Mouse (Mus musculus) spleen, adult 2 months (tissue): ENCODE measurements around the gene Baz1a.

Experiments used
- CTCF ChIP-seq: fragments of 200-500 bp; IDR thresholded peaks from 2 replicates; pipeline ENCODE4 v1.5.1; 2011; ENCODE audit warnings: mild to moderate bottlenecking, inconsistent platforms; ENCODE audit not compliant: insufficient read depth, insufficient read length, insufficient replicate concordance; ENCODE audit errors: extremely low read depth
- POLR2A ChIP-seq: fragments of 200-500 bp; IDR thresholded peaks from 2 replicates; pipeline ENCODE4 v1.6.1; 2011; ENCODE audit warnings: low read depth, low read length, inconsistent platforms

DNA sequence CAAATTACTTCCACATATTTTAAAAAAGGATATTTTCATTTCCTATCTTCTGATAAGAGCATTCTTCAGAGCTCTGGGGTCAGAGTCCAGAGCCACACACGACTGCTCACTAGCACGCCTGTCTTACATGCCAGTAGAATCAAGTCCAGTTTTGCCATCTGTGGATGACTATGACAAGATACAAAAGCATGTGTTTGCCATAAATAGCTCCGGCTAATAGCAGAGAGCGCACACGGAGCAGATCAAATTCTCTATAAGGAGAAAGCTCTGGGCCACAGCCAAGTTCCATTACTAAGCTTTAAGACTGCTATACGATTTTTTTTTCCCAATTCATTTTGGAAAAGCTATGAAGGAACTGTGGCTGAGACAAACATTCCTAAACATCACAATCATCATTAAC lies 154.6 kb downstream of the Baz1a start:
- TF ChIP-seq POLR2A (no peak), CTCF (no peak)
